Mouse (Mus musculus) ovary, postnatal 14 days (tissue): ENCODE results near the gene Pcdh17.

Experiments
- DNase-seq: peaks from one replicate; pipeline ENCODE4 v3.0.0; 2022; ENCODE audit warnings: low spot score

Gene Pcdh17

DNA sequence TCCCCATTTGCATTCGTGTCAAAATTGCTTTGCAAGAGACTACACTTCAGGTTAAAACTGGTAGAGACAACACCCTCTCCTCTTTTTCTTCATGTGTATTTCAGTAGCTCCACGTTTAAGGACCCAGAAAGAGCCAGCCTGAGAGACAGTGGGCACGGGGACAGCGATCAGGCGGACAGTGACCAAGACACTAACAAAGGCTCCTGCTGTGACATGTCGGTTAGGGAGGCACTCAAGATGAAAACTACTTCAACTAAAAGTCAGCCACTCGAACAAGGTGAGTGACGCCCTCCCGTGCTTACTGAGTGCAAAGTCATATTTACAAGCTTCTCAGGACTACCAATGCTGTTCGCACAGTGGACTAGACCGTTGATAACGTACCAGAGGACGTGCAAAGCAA is 34.0 kb downstream of the Pcdh17 start:
- no peak for DNase-seq

DNA sequence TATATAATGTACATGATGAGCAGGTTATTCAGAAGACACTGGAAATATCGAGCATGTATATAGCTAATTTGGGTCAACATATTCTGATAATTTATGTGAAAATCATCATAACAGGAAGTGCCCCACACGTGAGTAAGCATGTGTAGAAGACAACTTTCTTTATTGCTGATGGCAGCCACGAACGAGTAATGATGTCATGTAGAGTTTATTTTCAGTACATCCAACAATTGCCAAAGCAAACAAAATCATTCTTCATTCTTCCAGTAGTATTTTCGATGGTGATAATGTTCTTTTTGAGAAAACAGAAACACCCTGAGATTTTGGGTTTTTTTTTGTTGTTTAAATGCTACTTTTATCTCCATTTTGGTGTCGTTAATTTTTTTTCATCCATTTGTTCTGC is 37.2 kb downstream of the Pcdh17 start:
- no peak for DNase-seq

DNA sequence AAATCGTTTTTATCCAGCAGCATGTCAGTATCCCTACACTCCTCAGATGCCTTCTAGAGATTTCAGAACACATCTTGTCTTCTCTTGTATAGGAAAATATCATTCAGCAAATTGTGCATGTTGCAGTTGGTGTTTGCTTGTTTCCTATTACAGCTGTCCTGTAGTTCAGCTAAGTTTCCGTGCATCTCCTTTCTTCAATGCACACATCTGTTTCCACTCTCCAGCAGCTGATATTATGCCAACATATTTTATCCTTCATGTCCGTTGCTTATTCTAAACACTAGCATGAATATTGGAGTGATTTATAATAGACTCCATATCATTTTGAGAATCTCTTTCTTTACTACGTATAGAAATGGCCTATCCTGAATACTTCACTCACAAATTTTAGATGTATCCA is 41.0 kb downstream of the Pcdh17 start:
- DNase-seq, result no peak

DNA sequence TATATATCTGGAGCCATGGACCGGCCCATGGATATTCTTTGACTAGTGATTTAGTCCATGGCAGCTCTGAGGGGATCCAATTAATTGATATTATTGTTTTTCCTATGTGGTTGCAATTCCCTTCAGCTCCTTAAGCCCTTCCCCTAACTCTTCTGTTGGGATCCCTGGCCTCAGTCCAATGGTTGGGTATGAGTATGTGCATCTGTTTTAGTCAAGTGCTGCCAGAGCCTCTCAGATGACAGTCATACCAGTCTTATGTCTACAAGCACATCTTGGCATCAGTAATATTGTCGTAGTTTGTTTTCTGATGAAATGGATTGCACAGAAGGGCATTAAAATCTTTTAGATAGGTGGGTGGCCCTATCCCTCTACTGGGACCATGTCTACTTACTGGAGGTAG is 67.6 kb downstream of the Pcdh17 start:
- DNase-seq, result no peak

DNA sequence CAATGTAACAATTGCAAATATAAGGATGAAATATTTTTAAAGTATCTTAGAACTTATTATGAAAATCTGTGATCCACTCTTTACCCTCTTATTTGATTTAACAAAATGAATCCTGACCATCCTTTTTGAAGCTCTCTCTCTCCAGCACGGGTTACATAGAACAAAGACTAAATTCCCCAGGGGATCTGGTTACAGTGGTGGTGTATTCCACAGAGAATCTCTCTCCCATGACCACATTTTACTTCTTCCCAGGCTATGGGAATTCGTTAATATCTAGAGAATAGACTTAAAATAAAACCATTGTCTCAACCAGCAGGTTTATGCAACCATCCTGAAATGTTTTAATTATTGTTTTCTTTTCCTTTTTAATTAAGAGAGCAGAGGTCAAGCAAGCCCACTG is 89.0 kb downstream of the Pcdh17 start:
- no peak for DNase-seq

DNA sequence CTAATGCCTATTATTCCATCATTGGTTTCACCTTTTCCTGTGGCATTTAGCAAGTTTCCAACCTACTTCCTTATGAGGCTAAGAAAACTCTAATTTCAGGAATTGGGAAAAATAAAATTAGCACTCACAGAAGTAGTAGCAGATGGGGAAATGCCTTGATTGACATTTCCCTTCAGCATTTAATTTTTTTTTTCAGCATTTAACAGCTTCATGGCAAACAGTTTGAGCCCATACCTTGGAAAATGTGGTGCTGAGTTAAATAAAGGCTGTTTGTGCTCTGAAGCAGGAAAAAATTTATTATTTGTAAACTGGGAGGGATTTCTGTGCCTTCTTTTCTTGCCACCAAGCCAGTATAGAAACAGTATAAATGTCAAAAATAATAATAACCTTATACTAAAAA is 91.9 kb downstream of the Pcdh17 start:
- DNase-seq, result no peak

DNA sequence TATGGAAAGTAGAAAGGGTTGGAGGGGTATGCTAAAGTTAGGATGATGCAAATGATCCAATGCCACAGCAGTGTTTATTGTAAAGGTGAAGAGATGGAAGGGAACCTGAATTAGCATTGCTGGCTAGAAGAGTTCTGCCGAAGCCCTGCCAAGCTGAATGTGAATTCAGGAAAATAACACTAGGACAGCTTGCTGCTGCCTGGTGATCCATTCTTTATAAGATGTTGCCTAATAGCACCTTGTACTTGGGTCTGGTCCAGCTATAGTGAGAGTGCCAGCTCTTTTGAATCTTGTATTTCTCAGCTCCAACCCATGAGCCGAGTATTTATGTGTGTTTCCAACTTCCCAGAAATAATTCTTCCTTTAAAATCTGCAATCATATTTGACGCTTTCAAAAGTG is 98.5 kb downstream of the Pcdh17 start:
- no peak for DNase-seq

DNA sequence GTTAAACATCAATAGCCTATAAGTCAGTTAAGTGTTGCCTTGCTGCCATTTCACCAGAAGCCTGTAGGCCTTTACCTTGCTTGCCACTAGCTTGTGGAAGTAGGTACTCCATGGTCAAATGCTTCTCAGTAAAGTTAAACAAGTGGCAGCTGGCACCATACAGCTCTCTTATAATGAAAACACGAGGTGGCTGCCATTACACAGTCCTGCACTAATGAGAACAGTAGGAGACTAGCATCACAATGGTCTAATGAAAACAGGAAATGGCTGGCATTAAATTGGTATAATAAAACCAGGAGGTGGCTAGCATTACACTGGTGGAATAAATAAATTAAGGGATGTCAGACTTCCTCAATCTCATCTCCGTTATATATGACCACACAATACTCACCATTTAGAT is 102.6 kb downstream of the Pcdh17 start:
- DNase-seq, result no peak

DNA sequence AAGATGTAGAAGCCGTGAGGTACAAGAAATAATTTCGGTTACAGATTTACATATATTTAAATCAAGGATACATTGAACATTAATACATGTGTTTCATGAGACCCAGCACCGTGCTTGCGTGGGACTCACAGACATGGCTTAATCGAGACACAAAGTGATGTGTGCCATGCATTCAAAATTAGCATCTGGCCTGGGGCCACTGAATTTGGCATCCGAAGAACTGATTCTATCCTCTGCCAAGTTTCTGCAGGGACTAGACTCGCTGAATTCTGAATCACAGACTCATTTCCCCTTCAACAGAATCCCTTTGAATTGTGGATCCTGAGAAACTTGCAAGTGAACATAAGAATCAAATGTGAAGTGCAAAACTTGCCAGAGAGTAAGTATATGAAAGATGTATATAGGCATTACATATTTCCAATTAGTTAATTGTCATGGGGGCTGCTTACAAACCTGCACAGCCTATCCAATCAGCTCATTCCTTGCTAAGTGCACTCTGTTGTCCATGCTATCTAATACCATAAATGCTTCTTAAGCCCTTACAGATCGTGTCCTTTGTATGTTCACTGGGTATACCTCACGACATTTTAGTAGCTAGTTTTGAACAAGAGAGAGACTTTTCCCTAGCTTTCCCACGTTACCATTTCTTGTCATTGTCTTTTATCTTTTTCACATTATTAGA is 104.3 kb downstream of the Pcdh17 start:
- no peak for DNase-seq

DNA sequence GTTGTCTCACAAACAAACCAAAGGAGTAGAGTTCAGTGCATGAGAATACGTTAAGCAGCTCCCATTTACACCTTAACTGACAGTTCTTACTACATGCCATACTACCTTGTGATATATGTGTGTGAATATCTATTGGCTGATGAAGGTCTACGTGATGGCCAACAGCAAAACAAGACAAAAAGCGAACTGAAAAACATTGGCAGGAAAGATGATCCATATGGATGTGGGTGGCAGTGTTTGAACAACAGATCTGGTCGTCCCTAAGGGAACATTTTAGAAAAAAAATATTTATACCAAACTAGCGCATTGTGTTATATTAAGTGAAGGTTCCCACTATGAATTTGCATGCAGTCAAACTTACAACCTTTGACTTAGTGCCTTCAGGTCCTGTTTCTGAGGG is 108.2 kb downstream of the Pcdh17 start:
- no peak for DNase-seq

DNA sequence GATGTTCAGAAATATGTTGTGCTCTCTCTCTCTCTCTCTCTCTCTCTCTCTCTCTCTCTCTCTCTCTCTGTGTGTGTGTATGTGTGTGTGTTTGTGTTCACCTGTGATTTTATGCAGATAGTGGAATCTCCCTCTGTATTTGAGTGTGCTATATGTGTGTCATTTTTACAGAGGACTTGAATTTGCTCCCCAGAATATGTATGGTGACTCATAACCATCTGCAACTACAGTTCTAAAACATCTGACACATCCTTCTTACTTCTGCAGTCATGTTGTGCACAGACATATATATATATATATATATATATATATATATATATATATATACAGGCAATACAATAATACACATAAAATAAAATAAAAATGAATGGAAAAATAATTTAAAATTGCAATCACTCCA is 127.7 kb downstream of the Pcdh17 start:
- no peak for DNase-seq
